Mouse (Mus musculus) layer of hippocampus, adult 9-11 months (tissue): Measurements from ENCODE around the gene Cts7.

ENCODE experiments used
- DNase-seq: peaks from one replicate; pipeline ENCODE4 v3.0.0; 2022

The Cts7 gene

GRCm38 (mm10) chr13:61358097-61358496, at the start of gene Cts7:
Gene Cts7, minus strand, starts transcription at chr13:61358197.
- DNase-seq, result no peak
